Mouse (Mus musculus) cerebellum, adult 2 months (tissue): ENCODE measurements around the gene Cda. TPM values are rescaled to one million over a fixed set of nuclear protein-coding genes. Genes with fewer than 3 reads are reported as not detected.

Experiments used
- DNase-seq, 2 experiments: peaks; one replicate each; pipeline ENCODE4 v3.0.0; 2021
- H3K27ac ChIP-seq: fragments of 200-500 bp; 2 replicates; pipeline ENCODE4 v1.5.1; 2012; ENCODE audit warnings: low read length, control low read depth, inconsistent platforms; ENCODE audit not compliant: insufficient read depth
- H3K27me3 ChIP-seq: fragments of 200-500 bp; 2 replicates; pipeline ENCODE4 v1.6.1; 2012; ENCODE audit warnings: inconsistent platforms, mild to moderate bottlenecking, low read length, moderate library complexity; ENCODE audit not compliant: control insufficient read depth, insufficient read depth
- H3K4me1 ChIP-seq: fragments of 200-500 bp; 2 replicates; pipeline ENCODE4 v1.6.1; 2011; ENCODE audit warnings: low read length; ENCODE audit not compliant: control insufficient read depth, insufficient read depth
- H3K4me3 ChIP-seq: fragments of 200-500 bp; replicated peaks from 2 replicates; pipeline ENCODE3; 2011; ENCODE audit warnings: mild to moderate bottlenecking, low read depth, low read length, control low read depth; ENCODE audit not compliant: insufficient read depth
- CTCF ChIP-seq: fragments of 200-500 bp; IDR thresholded peaks from 2 replicates; pipeline ENCODE4 v1.5.1; 2011; ENCODE audit warnings: low read depth, mild to moderate bottlenecking, control low read depth, low read length, moderate library complexity, borderline replicate concordance; ENCODE audit not compliant: insufficient read depth
- POLR2A ChIP-seq: fragments of 200-500 bp; IDR thresholded peaks from 2 replicates; pipeline ENCODE4 v1.6.1; 2011; ENCODE audit warnings: low read length, control low read depth, borderline replicate concordance; ENCODE audit not compliant: insufficient read depth
- WGBS: fragments of 180-500 bp; shearing (Covaris S2); methylation state at CpG from one replicate; pipeline ENCODE4 v1.1.7; 2018; 5-methylcytosine and 5-hydroxymethylcytosine counted together
- polyA plus RNA-seq: library from polyadenylated mRNA; depleted of rRNA; stranded (reverse); fragments of >200 nt; gene quantifications from 2 replicates; pipeline ENCODE4 v1.2.3, GENCODE M21; 2012

Cda gene
- polyA plus RNA-seq, 1 experiment, result 15.4 TPM

DNA sequence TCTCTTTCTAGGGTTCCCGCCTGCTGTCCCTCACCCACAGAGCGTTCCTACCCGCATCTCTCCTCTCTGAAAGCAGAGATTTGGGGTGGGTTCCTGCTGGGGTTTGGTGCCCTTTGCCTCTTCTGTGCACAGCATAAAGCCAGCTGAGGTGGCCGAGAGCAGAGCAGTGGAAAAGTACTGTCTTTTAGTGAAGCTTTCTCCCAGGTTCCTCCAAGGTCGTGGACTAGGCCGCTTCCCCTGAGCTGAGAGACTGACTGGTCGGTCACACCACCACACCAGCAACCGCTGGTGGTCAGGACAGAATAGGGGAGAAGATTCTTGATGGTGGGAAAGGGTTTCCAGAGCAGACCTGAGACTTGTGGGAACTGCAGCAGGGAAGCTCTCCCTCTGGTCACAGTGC is 28.9 kb upstream of the Cda start:
- Histone ChIP-seq H3K27ac (no peak overlapping the region), H3K4me3 (no peak overlapping the region), H3K27me3 (peaks cover 1% of the 10 kb centered on the region; the same call in 1 of the 2 replicates), H3K4me1 (no peaks in the 10 kb centered on the region)
- WGBS, result 12% methylated on average over 8 of the region's 8 CpGs
- TF ChIP-seq CTCF (no peak), POLR2A (no peak)
- no peak for DNase-seq

DNA sequence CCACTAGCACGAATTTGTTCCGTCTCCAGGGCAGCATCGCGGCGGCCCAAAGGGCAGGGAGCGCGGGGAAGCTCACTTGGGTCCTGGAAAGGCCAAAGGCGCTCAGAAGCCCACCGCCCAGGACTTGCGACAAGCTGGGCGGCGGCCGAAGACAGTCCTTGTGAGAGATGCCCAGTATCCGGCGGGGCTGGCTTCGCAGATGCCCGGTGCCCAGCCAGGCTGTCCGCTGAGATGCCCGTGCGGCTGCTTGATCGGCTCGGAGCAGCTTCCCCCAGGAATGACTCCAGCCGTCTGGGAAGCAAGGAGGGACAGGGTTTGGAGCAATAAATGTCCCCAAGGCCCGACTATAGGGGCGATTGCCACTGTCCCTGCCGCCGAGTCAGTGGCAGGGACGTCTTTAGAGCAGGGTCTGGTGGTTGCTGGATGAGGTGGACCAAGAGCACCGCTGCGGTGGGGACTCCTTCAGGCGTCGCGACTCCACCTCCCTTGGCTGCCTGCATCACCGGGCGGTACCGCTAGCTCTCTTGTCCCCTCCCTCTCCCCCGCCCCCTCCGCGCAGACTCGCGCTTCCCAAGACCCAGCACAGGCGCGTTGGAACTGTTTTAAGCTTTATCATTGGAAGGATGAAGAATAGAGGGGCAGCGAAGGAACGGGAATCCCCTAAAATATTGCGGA is 28.3 kb upstream of the Cda start, which contains the start of gene Fam43b:
Gene Fam43b, minus strand, starts transcription at position 558 of the 675 bp plus-strand sequence.
- WGBS, result 1% methylated on average over 46 of the region's 46 CpGs
- TF ChIP-seq POLR2A, result 0 out of 2 replicates have a peak, but pooled peaks have one; percentile 13
- no peak for TF ChIP-seq CTCF
- no peak within 1 kb of the TSS for H3K27ac ChIP-seq
- no peaks in the 10 kb centered on the region for H3K4me1 ChIP-seq
- peak within 1 kb of the TSS; percentile 41 for H3K4me3 ChIP-seq
- peak; percentile 28 to 48 for DNase-seq
- peaks cover 1% of the 10 kb centered on the region; the same call in 1 of the 2 replicates for H3K27me3 ChIP-seq

DNA sequence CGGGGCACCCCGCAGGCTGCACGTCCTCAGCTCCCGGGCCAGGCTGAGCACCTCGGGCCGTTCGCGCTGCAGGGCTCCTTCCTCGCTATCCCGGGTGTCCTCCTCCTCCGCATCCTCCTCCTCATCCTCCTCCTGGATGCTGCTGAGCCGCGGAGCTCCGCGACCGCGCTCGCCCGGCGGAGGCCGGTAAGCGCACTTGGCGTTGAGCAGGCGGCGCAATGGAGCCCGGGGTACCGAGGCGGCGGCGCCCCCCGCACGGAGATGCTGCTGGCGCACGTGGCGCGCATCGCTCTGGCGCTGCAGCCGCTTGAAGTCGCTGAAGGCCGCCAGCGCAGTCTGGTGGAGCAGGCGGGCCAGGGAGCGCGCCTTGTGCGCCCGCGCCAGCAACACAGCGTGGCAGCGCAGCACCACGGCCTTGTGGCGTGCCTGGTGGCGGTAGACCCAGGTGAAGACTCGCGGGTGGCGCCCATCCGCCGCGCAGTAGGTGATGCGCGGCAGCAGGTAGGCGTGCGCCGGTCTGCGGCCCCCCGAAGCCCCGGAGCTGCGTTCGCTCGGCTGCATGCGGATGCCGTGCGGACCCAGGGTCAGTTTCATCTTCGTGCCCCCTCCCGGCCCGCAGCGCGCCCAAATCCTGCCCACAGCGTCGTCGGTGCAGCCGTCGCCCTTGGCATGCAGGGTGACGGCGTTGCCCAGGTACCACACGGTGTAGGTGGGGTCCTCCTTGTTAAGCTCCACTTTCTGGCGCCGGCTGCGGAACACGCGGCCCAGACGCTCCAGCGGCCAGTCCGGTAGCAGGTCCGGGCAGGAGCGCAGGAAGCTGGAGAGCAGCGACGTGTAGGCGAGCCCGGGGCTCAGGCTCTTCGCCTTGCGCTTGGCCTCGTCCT is 27.5 kb upstream of the Cda start:
- H3K27me3 ChIP-seq, result peaks cover 1% of the 10 kb centered on the region; the same call in 1 of the 2 replicates
- under 1% methylated on average over 100 of the region's 103 CpGs for WGBS

DNA sequence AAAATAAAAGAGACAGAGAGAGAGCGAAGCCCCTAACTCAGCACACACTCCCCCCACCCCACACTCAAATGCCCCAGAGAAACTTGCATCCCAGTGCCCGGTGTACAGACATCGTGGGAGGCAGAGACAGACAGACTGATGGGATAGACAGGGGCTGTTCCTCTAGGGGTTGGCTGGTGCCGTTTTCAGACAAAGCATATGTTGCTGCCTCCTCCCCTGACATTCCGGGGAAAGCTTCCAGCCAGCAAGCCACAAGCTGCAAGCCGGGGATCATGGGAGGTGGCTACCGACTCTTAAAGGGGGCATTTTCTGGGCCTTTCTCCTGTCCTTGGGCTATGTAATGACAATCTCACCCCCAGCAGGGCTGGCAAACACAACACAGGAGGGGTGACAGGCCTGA is 25.9 kb upstream of the Cda start:
- no peak overlapping the region for H3K27ac ChIP-seq
- no peak for DNase-seq
- peaks cover 1% of the 10 kb centered on the region; the same call in 1 of the 2 replicates for H3K27me3 ChIP-seq
- H3K4me3 ChIP-seq, result no peak overlapping the region
- WGBS, result 35% methylated on average over 7 of the region's 7 CpGs
- H3K4me1 ChIP-seq, result no peaks in the 10 kb centered on the region
- TF ChIP-seq CTCF (no peak), POLR2A (no peak)

More for the DNA sequence above, 27.5 kb upstream of the Cda start:
- TF ChIP-seq POLR2A, result no peak
- no peak for TF ChIP-seq CTCF
- Histone ChIP-seq H3K4me3 (peak overlapping the region; percentile 41), H3K27ac (no peak overlapping the region), H3K4me1 (no peaks in the 10 kb centered on the region)
- peak; percentile 17 to 25 for DNase-seq

DNA sequence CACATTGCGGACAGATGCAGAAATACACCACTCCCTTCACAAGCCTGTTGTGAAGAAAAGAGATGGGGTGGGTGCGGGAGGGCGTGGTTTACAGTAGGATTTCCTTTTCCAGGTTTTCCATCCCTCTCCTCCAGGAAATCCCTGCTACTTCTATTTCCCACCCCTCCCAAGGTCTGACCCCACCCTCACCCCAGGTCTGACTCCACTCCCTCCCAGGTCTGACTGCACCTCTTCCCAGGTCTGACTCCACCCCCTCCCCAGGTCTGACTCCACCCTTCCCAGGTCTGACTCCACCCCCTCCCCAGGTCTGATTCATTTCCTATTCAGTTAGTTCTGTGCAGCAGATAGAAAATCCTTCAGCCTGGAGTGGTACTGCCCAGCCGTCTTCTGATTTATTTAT is 16.0 kb upstream of the Cda start:
- TF ChIP-seq POLR2A (no peak), CTCF (no peak)
- 54% methylated on average over 4 of the region's 4 CpGs for WGBS

DNA sequence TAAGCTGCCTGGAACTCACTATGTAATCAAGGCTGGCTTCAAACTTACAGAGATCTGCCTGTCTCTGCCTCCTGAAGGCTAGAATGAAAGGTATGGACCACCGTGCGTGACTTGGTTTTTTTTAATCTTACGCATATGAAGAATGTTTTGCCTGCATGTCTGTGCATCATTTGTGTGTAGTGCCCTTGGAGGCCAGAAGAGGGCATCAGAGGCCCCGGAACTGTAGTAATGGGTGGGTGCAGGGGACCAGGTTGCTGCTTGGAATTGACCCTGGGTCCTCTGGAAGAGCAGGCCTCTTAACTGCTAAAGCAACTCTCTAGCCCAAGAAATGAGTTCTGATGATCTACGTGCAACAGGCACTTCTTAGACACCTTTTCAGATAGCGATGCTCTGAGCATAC is 14.7 kb upstream of the Cda start:
- DNase-seq, result no peak
- 72% methylated on average over 6 of the region's 6 CpGs for WGBS

More for the DNA sequence above, 16.0 kb upstream of the Cda start:
- peaks cover 3% of the 10 kb centered on the region; the same call in 1 of the 2 replicates for H3K4me1 ChIP-seq
- no peaks in the 10 kb centered on the region for H3K27me3 ChIP-seq
- H3K4me3 ChIP-seq, result no peak overlapping the region
- DNase-seq, result no peak
- H3K27ac ChIP-seq, result no peak overlapping the region

DNA sequence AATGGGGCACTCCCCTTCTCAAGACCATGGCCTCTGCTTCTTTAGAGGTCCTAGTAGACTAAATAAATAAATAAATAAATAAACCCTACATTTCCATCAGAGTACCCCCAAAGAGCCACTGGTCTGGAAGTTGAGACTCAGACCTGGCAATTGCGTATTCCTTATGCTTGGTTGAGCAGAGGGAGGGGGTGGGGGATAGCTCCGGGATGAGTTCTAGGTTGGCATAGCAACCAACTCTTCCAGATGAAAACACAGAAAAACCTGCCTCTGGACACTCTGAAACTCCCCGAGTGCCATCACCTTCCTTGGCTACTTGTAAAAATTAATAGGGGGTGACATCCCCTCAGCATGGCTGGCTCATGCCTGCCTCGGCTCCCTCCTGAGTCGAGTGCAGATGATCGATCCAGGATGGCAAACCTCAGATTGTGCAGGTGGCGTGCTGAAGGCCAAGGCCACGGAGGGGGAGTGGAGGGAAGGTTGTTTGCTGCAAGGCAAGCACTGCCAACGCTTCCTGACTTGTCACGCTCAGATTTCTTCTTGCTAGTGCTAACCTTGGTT is 12.4 kb upstream of the Cda start:
- TF ChIP-seq POLR2A (no peak), CTCF (no peak)
- H3K4me3 ChIP-seq, result no peak overlapping the region
- DNase-seq, result no peak
- 41% methylated on average over 10 of the region's 10 CpGs for WGBS
- H3K27ac ChIP-seq, result no peak overlapping the region
- peaks cover 4% of the 10 kb centered on the region; the same call in 1 of the 2 replicates for H3K4me1 ChIP-seq
- no peaks in the 10 kb centered on the region for H3K27me3 ChIP-seq

More for the DNA sequence above, 14.7 kb upstream of the Cda start:
- Histone ChIP-seq H3K27me3 (no peaks in the 10 kb centered on the region), H3K27ac (no peak overlapping the region), H3K4me1 (peaks cover 4% of the 10 kb centered on the region; the same call in 1 of the 2 replicates), H3K4me3 (no peak overlapping the region)
- TF ChIP-seq POLR2A (no peak), CTCF (peak; percentile 20; the same call in 1 of the 2 replicates)
